Mouse (Mus musculus) CD4-positive helper T cell, adult 2 months (primary cell): ENCODE measurements around the gene Chchd5.

Source experiments
- DNase-seq: peaks from one replicate; pipeline ENCODE4 v3.0.0-alpha.2; 2012; ENCODE audit warnings: low read depth, missing footprints, low spot score

Chchd5 gene

DNA sequence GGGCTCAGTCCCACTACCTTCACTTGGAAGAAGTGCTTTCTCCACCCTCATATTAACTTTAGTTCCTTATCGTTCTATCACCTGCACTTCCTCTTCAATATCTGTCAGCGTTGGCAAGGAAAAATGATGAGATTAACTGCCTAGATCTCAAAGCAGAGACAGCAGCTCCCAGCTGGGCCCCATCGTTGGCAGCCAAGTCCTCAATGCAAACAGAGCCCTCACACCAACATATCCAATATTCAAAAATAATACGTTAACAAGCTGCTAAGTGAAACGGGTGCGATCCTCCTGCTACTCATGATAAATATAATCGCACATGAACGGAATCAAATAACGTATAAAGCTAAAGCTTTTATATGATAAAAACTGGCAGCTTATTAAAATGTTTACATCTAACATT, 21.6 kb downstream of the Chchd5 start:
- no peak for DNase-seq

DNA sequence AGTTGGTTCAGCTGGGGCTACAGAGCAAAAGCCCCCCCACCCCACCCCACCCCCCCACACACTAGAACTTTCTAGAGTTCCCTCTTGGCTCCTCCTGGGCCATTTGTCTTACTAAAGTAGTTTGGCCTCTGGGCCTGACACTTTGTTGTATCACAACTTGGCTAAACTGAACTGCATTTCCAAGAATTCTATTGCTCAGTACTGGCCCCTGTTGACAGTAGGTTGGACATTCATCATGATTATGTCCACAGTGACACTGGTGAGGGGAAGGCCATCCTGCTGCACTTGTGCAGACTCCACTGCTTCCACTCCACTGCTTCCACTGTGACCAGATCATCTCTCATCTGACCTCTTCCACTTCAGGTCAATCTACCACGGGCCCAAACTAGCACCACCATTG, 23.3 kb downstream of the Chchd5 start:
- no peak for DNase-seq

DNA sequence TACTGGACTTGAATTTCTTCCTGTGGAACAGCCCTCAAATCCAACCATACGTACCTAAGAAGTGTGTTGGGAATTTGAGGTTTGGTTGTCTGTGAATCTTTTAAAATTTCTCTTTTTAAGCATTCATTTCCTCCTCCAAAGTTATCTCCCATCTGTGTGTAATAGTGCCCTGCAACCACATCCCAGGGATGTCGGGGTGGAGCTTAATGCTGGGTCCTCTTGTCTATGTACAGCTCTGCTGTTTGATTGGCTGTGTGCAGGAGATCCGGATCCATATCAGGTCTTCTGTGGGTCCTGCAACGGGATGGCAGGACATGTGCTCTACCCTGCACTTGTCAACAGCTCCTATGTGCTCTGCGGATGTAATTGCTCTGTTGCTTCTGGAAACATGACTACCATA, 35.3 kb downstream of the Chchd5 start:
- DNase-seq, result no peak

DNA sequence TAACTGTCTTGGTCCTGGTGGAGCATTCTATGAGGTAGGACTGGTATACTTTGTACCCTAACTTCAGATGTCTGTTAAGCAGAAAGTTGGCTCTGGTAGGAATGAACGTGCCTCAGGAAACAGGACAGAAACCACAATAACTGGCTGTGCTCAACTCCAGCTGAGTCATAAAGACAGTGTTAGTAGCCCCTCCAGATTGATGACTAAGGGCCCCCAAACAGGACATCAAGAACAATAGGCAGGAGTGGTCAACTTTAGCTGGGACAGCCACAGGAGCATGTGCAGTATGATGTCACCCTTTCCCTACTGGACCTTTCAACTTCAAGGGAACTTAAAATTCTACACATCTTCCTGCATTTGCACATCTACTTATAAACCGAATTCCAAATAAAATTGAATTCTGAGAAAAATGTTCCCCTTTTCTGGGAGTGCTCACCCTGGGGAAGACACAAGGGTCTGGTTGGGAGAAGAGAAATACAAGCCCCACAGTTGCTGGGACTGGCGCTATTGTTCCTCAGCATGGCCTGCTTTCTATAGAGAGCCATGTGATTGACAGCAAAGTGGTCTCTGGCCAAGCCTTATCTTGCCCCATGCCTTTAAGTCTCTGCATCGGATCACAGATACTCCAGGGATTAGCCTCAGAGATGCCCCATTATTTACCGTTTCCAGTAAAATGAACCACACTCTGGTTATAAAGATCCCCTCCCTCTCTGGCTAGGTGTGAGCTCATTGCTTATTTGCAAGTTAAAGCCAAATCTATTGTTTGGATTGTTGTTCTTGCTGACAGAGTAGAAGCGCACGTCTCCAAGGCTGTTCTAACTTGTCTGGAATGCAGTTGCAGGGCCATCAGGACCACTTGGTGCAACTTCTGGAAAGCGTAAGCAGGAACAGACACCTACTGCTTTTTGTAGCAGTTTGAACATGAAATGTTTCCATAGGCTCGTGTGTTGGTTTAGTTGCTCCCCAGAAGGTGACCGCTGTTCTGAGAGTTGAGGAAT, 37.3 kb downstream of the Chchd5 start:
- DNase-seq, result no peak

DNA sequence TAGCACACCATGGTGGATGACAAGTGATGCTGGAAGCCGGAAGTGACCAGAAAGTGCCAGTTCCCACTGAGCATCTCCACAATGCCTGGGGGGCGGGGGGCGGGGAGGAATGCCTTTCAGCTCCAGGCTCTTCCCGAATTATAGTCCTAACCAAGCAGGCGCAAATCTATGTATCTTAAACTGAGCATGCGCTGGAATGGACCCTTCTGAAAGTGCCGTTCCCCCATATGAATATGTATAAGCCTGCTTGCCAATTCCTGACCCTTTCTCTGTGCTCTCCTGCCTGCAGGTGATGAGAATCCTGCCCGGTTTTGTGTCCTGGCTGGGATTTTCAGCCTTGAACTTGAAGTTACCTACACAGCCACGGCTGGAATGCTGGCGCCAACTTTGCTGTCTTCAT, 43.9 kb downstream of the Chchd5 start:
- DNase-seq, result no peak

DNA sequence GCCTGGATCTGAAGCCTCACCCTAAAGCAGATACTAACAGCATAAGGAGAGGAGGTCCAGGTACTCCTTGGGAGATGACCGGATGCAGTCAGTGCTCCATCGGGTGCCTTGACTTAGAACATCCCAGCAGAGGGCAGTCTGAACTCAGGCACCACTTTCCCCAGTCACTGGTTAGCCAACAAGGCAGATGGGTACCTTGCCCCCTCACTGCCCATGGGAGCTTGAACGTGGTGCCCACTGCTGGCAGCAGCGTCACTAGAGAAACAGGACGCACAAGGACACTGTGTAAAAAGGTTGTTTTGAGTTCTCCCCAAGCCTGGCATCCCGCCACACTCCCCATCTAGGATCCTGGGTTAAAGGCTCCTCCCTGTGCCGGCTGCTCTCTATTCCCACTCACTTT, 45.0 kb downstream of the Chchd5 start:
- DNase-seq, result peak; percentile 69

DNA sequence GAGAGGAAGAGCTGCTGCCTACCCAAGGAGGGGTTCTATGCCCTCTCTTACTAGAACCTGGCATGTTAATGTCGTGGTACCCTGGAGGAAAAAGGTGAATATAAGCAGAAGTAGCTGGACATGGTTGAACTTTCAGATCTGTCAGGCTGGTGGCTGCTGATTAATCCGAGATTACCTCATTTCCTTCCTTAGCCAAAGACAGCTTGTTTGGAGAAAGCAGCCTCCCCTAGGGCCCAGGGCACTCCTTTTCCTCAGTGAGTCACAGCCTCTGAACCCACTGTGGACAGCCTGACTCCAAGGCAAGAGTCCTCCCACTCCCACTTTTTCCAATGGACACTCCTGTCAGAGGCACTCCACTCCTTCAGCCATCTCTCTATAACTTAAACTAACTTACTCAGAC, 46.1 kb downstream of the Chchd5 start:
- no peak for DNase-seq

DNA sequence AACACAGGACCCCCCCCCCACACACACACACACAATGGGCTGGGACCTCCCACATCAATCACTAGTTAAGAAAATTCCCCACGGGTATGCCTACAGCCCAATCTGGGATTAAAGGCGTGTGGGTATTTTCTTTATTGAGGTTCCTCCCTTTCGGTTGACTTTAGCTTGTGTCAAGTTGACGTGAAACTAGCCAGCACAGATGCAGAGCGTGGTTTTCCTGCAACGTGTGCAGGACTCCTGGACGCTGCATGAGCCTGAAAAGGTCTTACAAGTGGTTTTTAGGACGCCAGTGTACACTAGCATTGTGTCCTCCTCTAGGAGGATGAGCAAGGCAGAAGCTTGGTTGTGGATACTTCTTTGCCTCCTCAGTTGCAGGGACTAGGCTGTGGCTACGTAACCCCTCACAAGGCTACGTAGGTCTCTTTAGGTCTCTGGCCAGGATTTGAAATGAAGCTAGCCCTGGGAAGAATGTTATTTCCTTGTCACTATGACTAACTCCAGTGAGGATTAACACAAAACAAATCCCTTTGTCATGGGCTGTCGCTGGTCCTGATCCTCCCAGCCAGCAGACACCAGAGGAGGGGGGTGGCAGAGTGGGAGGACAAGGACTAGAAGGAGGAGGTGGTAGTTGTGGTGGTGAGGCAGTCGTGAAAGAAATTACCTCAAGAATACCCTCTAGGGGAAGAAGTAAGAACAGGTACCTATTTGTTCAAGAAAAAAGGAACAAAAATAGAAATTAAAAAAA, 47.3 kb downstream of the Chchd5 start:
- DNase-seq, result no peak

DNA sequence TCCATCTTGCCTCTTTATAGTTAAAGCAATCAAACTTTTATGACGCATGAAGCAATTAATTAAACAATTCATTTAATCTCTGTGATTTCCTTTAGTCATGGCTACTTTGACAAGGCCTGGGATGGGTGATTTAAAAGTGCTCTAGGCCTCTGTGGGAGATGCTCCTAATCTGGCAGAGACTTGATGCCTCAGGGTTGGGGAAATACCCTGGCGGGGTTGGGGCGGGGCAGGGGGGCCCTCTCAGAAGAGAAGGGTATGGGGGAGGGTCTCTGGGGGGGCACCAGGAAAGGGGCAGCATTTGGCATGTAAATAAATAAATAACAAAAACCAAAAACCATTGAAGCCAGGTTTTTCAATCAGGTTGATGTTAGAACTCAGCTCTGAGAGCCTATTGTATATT, 48.2 kb downstream of the Chchd5 start:
- DNase-seq, result no peak

DNA sequence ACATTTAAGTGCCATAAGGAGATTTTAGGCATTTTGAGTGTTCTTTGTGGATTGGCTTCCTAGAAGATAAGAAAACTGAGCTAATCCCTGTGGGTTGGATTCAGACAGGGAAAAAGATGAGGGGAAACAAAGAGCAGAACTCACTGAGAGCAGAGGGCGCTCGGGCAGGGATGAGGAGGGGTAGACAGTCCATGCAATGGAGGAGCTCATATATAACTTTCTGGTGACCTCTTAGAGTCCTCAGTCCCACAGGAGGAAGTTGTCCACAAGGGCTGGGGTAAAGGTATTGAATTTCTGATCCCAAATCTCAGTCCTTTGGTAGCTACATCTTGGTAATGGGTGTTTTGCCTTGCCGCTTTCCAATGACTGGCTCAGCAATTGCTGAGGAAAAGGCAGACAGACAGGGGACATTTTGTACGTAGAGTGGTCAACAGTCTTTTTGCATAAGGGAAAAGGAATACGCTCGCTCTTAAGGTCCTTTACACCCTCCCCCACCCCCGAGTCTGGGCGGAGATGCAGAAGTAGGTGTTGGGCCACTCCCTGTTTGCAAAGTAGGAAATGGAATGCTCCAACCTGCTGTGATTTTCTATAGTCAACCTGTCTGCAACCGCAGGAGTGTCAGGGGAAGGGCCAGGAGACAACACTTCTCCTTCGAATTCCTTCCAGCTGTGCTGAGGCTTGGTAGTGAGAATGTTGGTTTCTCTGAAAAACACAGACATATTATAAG, 48.8 kb downstream of the Chchd5 start:
- DNase-seq, result peak; percentile 33

DNA sequence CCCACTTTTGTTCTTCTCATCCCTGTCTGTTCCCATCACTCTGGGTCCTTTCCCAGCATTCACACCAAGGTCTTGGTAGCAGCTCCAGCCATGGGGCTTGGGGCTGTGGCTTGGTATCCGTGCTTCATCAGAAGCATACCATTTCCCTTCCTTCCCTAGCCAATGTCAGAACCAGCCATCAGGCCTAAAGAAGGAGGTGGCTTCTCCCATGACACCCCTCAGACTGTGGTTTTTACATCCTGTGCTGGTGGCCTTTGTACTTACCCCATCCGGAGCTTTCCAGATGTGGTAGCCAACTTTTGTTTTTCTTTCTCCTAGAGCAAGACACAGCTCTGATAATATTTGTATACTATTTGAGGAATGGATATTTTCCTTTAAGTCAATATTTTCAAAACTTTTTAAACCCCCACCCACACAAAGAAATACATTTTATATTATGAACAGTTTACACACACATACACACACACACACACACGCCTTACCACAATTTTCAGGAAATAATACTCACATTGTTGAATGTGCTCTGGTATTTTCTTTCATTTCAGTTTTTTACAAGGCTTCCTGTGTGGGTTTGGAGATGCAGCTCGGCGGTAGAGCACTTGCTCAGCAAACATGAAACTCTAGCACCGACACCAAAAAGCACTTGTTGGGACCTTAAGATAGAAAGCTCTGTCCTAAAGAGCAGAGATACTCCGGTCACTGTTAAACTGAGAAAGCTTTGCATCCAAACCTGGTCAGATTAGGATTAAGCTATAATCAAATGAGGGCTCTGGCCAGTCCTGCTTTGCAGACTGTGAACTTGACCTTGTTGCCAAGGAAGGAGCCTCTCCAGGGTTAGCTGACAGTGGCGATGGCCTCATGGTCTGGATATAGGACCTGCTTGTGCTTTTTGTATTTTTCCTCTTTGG, 50.7 kb downstream of the Chchd5 start:
- peak; percentile 87 for DNase-seq

DNA sequence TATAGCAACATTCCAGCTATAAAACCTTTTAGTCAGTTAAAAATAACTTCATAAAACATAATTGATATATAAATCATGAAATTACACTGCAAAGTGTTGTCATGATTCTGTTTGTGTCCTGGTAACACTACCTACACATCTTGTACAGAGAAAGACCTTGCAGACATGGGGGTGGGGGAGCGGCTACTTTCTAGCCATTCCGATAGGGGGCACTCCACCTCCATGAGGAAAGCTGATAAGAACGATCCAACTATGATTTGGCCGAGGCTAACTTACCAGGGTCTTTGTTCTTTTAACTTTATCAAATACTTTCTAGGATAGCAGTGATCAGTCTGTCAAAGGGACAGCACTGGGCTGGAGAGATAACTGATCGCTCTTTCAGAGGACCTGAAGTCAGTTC, 52.0 kb downstream of the Chchd5 start:
- peak; percentile 57 for DNase-seq

DNA sequence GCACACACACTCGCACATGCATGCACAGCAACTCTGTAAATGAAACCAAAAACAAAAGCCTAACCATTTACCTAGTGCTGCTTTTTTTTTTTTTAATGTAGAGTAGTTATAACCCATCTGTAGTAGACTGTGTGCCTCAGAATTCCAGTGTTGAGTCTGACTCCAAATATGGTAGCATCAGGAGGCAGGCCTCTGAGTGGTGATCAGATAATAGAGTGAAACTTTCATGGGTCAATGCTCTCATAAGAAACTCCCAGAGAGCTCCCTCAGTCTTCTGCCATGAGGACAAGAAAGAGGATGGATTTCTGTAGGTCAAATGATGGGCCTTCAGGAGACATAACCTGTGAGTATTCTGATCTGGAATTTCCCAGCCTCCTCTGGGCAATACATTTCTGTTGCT, 52.9 kb downstream of the Chchd5 start:
- peak; percentile 20 for DNase-seq

DNA sequence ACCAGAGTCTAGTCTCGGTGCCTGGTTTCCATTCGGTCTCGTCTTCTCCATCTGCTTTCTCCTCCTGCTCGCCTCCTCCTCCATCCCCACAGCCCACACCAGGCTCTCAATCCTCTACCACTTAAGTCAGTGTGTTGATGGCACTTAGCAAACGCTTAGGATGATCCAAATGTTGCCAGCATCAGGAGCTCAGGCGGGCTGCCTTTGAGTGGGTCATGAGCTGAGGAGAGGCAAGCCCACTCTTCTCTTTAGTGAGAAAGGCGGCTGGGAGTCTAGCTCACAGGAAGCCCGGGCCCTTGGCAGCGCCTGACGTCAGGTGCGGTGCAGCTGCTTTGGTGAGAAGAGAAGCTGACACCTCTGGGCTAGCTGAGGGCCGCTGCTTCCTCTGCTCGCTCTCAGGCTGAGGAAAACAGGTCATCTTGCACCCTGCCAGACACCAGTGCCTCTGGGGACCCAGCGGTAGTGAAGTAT, 54.1 kb downstream of the Chchd5 start:
- peak; percentile 90 for DNase-seq
